Mouse (Mus musculus): ENCODE results near the gene Pcbd1. TPM values are rescaled to one million over a fixed set of nuclear protein-coding genes. Genes with fewer than 3 reads are reported as not detected.
A peak's percentile ranks its signal among the peaks of the same experiment; 100 is the strongest.

The Pcbd1 gene
- polyA plus RNA-seq (2016; fragmentation: Nextera tagmentation; extraction: Ambion mirVana): 16.4 and 17.0 TPM in 2 replicates

- Histone ChIP-seq H3K27me3 (replicated peaks; ENCODE audit: low read depth, poor library complexity, severe bottlenecking) (no peaks in the 10 kb centered on the region), H3K4me3 (peak within 1 kb of the TSS; percentile 61), H3K27ac (replicated peaks) (peak within 1 kb of the TSS; percentile 86), H3K36me3 (replicated peaks) (no peaks in the 10 kb centered on the region), H3K9me3 (no peaks in the 10 kb centered on the region), H3K4me1 (peaks cover 18% of the 10 kb centered on the region)
- WGBS: 10% methylated on average over 33 of the region's 33 CpGs
- DNase-seq (ENCODE audit: low spot score): peak; percentile 76
Measured at GRCm38 (mm10) chr10:61089170-61090142, at the start of gene Pcbd1. TSS of gene Pcbd1 (plus strand) at chr10:61089331.

DNA sequence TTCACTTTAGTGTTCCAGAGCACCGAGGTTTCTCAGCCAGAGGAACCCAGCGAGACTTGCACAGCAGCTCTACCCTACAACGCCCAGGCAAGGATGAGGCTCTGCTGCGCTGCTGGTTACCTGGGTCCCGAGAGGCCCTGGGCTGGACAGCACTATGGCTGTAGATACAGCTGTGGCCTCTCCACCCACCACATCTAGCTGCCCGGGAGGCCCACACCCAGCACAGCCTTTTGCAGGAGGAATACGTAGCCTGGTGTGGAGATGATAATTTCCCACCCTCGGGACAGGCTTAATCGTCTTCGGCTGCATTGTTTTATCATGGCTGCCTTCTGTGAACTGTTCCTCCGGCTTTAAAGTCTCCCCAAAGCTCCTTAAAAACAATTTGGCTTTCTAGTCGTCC, 49.5 kb upstream of the Pcbd1 start:
- Histone ChIP-seq H3K27ac (replicated peaks) (no peak overlapping the region), H3K36me3 (replicated peaks) (no peaks in the 10 kb centered on the region), H3K4me3 (no peak overlapping the region), H3K4me1 (peaks cover 13% of the 10 kb centered on the region), H3K27me3 (replicated peaks; ENCODE audit: low read depth, poor library complexity, severe bottlenecking) (0 out of 2 replicates have a peak, but pooled peaks cover 7% of the 10 kb centered on the region), H3K9me3 (no peaks in the 10 kb centered on the region)
- 66% methylated on average over 12 of the region's 12 CpGs for WGBS
- DNase-seq (ENCODE audit: low spot score): no peak

DNA sequence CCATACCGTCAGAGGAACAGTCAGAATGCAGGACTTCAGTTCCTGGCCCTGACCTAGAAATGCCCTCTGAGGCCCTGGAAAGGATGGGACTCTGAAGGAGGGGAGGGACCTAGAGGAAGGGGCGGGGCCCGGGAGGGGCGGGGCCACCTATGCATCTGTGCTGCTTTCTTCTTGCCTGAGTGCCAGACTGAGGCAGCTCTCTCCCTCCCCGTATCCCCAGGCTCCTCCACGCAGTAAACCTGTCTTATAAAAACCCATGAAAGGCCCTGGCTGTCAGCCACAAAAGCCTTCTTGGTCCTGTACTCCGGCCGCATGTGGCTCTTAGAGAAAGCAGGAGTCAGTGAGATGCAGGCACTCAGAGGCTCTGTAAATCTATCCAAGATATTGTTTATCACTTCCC, 44.0 kb upstream of the Pcbd1 start:
- H3K4me1 ChIP-seq: peaks cover 21% of the 10 kb centered on the region
- no peaks in the 10 kb centered on the region for H3K9me3 ChIP-seq
- H3K27ac ChIP-seq (replicated peaks): no peak overlapping the region
- peak; percentile 63 for DNase-seq (ENCODE audit: low spot score)
- 20% methylated on average over 8 of the region's 8 CpGs for WGBS
- no peaks in the 10 kb centered on the region for H3K36me3 ChIP-seq (replicated peaks)
- no peak overlapping the region for H3K4me3 ChIP-seq
- peaks cover 10% of the 10 kb centered on the region for H3K27me3 ChIP-seq (replicated peaks; ENCODE audit: low read depth, poor library complexity, severe bottlenecking)

GRCm38 (mm10) chr10:61051993-61052613, 37.0 kb upstream of the Pcbd1 start:
- H3K36me3 ChIP-seq (replicated peaks): no peaks in the 10 kb centered on the region
- H3K4me1 ChIP-seq: 0 out of 2 replicates have a peak, but pooled peaks cover 5% of the 10 kb centered on the region
- peaks cover 10% of the 10 kb centered on the region for H3K9me3 ChIP-seq
- no peak overlapping the region for H3K27ac ChIP-seq (replicated peaks)
- H3K27me3 ChIP-seq (replicated peaks; ENCODE audit: low read depth, poor library complexity, severe bottlenecking): peaks cover 31% of the 10 kb centered on the region
- DNase-seq (ENCODE audit: low spot score): peak; percentile 75
- WGBS: 60% methylated on average over 14 of the region's 14 CpGs
- no peak overlapping the region for H3K4me3 ChIP-seq

- 94% methylated on average over 7 of the region's 7 CpGs for WGBS
- Histone ChIP-seq H3K4me3 (no peak overlapping the region), H3K27ac (replicated peaks) (no peak overlapping the region), H3K36me3 (replicated peaks) (no peaks in the 10 kb centered on the region), H3K27me3 (replicated peaks; ENCODE audit: low read depth, poor library complexity, severe bottlenecking) (peaks cover 13% of the 10 kb centered on the region), H3K4me1 (peaks cover 15% of the 10 kb centered on the region), H3K9me3 (peaks cover 12% of the 10 kb centered on the region)
- no peak for DNase-seq (ENCODE audit: low spot score)
Measured at GRCm38 (mm10) chr10:61056661-61057060, 32.5 kb upstream of the Pcbd1 start.

GRCm38 (mm10) chr10:61059101-61059500, 30.0 kb upstream of the Pcbd1 start:
- H3K27ac ChIP-seq (replicated peaks): no peak overlapping the region
- no peaks in the 10 kb centered on the region for H3K27me3 ChIP-seq (replicated peaks; ENCODE audit: low read depth, poor library complexity, severe bottlenecking)
- H3K4me1 ChIP-seq: peaks cover 24% of the 10 kb centered on the region
- peaks cover 12% of the 10 kb centered on the region for H3K9me3 ChIP-seq
- WGBS: 10% methylated on average over 1 of the region's 1 CpGs
- DNase-seq (ENCODE audit: low spot score): no peak
- H3K4me3 ChIP-seq: no peak overlapping the region
- H3K36me3 ChIP-seq (replicated peaks): no peaks in the 10 kb centered on the region

DNA sequence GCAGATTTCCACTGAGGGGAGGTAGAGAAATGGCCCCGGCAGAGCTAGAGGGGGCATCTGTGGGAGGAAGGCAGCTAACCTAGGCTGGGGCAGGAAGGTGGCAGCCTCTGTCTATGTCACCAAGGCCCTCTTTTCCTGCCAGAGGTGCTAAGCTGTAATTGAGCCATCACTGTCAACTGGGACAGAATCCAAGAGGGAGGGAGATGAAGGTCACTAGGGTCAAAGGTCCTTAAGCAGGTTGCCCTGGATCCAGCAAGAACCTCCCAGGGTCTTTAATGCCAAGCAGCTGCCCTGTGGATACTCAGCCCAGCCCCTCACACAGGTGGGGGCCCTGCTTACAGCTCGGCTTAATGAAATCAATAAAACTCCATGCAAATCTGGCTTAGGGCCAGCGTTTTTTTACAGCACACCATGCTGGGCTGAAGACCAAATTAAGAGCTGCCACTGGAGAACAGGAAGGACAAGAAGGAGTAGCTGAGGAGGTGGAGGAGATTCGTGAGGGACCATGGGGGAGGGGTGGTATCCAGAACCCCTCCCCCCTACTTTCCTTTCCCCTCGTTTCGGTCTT, 29.5 kb upstream of the Pcbd1 start:
- no peak overlapping the region for H3K4me3 ChIP-seq
- H3K36me3 ChIP-seq (replicated peaks): no peaks in the 10 kb centered on the region
- H3K4me1 ChIP-seq: peaks cover 29% of the 10 kb centered on the region
- H3K27ac ChIP-seq (replicated peaks): no peak overlapping the region
- peaks cover 12% of the 10 kb centered on the region for H3K9me3 ChIP-seq
- 27% methylated on average over 6 of the region's 6 CpGs for WGBS
- DNase-seq (ENCODE audit: low spot score): no peak
- H3K27me3 ChIP-seq (replicated peaks; ENCODE audit: low read depth, poor library complexity, severe bottlenecking): no peaks in the 10 kb centered on the region

- Histone ChIP-seq H3K36me3 (replicated peaks) (no peaks in the 10 kb centered on the region), H3K4me1 (peaks cover 47% of the 10 kb centered on the region), H3K27me3 (replicated peaks; ENCODE audit: low read depth, poor library complexity, severe bottlenecking) (no peaks in the 10 kb centered on the region), H3K9me3 (no peaks in the 10 kb centered on the region), H3K27ac (replicated peaks) (no peak overlapping the region), H3K4me3 (no peak overlapping the region)
- DNase-seq (ENCODE audit: low spot score): no peak
- 71% methylated on average over 10 of the region's 10 CpGs for WGBS
Measured at GRCm38 (mm10) chr10:61063271-61063864, 25.8 kb upstream of the Pcbd1 start.

- Histone ChIP-seq H3K27me3 (replicated peaks; ENCODE audit: low read depth, poor library complexity, severe bottlenecking) (0 out of 2 replicates have a peak, but pooled peaks cover 6% of the 10 kb centered on the region), H3K4me1 (peaks cover 55% of the 10 kb centered on the region), H3K4me3 (peak overlapping the region; percentile 42), H3K27ac (replicated peaks) (peak overlapping the region; percentile 76), H3K36me3 (replicated peaks) (no peaks in the 10 kb centered on the region), H3K9me3 (no peaks in the 10 kb centered on the region)
- DNase-seq (ENCODE audit: low spot score): peak; percentile 85
- WGBS: 4% methylated on average over 8 of the region's 8 CpGs
Measured at GRCm38 (mm10) chr10:61064635-61065034, 24.5 kb upstream of the Pcbd1 start.

- Histone ChIP-seq H3K4me1 (peaks cover 48% of the 10 kb centered on the region), H3K9me3 (no peaks in the 10 kb centered on the region), H3K27ac (replicated peaks) (peak overlapping the region; percentile 76; the same call in 1 of the 2 replicates), H3K36me3 (replicated peaks) (no peaks in the 10 kb centered on the region), H3K4me3 (peak overlapping the region; percentile 42), H3K27me3 (replicated peaks; ENCODE audit: low read depth, poor library complexity, severe bottlenecking) (0 out of 2 replicates have a peak, but pooled peaks cover 6% of the 10 kb centered on the region)
- WGBS: 50% methylated on average over 13 of the region's 13 CpGs
- DNase-seq (ENCODE audit: low spot score): no peak
Measured at GRCm38 (mm10) chr10:61065287-61066005, 23.7 kb upstream of the Pcbd1 start.

DNA sequence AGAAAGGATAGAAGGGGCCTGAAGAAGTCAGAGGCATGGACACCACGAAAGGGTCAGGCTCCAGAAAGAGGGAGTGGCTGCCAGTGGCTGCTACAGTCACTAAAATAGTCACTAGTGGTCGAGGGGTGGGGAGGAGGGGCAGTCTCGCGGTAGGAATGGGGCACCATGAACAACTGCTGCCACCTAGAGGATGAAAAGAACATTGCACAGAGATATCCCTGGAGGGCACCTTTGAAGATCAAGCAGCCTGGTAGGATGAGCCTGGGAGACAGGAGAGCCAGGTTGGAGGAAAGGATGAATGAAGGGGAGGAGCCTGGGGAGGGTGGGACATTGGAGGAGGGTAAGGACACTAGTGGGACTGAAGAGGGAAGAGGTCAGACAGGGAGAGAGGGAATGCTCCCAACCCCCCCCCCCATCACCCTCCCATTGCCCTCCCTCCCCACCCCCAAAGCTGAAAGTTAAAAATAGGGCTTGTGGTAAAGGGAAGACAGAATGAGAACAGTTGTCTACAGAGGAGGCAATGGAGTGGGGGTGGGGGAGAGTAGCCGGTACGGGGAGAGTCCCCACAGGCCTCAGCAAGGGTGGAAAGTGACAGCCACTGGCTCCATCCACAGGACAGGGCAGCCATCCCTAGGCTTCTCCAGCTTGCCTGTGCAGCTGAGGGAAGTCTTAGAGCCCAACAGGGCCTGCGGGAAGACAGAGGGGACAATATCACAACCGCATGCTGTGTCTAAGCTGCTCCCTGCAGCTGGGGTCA, 20.5 kb upstream of the Pcbd1 start:
- 0 out of 2 replicates have a peak, but pooled peaks cover 15% of the 10 kb centered on the region for H3K27me3 ChIP-seq (replicated peaks; ENCODE audit: low read depth, poor library complexity, severe bottlenecking)
- no peaks in the 10 kb centered on the region for H3K9me3 ChIP-seq
- H3K27ac ChIP-seq (replicated peaks): peak overlapping the region; percentile 24; the same call in 1 of the 2 replicates
- peak overlapping the region; percentile 28 for H3K4me3 ChIP-seq
- 3% methylated on average over 8 of the region's 8 CpGs for WGBS
- H3K4me1 ChIP-seq: peaks cover 46% of the 10 kb centered on the region
- no peaks in the 10 kb centered on the region for H3K36me3 ChIP-seq (replicated peaks)
- DNase-seq (ENCODE audit: low spot score): peak; percentile 68

Measured in embryonic facial prominence, embryonic 10.5 days (tissue).